Mouse (Mus musculus) layer of hippocampus, adult 9-10 months (tissue): ENCODE measurements at regions not wholly inside any gene's neighbourhood (a gene's known extent, or its start where the extent isn't known, plus 50 kb on each side); places are given as distances from the start of the nearest gene placed in this dataset.
A peak's percentile ranks its signal among the peaks of the same experiment; 100 is the strongest.

Source experiments
- DNase-seq: peaks from one replicate; pipeline ENCODE4 v3.0.0; 2022; ENCODE audit warnings: low spot score

DNA sequence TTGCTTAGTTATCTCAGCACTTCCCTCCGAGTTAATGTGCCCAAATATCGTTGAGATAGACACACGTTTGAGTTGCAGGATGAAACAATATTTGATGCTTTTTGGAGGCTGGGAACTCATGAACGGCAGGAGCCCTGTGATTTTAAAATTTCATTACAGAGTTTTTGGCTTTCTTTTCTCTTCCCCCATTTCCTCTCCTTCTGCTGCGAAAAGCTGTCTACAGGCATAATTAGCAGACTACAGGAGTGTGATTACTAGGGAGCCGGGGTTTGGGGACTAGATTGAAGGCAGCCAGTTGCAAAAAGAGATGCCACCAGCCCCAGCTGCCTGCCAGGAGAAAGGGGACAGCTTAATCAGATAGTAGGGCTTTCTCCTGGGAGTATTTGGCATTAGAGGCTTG lies 274.2 kb upstream of the Mki67 start:
- DNase-seq = no peak

DNA sequence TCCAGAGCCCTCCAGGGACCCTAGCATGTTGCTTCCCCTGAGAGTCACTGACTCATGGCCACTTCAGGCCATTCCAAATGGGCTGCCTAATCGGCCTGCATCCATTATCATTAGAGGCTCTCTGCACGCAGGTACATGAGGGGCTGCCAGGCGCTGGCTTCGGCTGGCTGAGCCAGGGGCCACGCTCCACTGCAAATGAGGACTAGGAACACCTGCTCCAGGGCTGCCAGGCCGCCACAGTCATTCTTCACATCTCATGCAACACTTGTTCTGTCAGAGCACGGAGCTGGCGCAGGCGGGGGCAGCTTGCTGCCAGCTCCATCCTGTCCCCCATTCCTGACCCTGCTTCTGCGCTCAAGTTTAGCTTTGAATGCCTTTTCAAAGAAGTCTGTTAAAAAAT lies 280.7 kb upstream of the Mki67 start:
- DNase-seq = no peak

DNA sequence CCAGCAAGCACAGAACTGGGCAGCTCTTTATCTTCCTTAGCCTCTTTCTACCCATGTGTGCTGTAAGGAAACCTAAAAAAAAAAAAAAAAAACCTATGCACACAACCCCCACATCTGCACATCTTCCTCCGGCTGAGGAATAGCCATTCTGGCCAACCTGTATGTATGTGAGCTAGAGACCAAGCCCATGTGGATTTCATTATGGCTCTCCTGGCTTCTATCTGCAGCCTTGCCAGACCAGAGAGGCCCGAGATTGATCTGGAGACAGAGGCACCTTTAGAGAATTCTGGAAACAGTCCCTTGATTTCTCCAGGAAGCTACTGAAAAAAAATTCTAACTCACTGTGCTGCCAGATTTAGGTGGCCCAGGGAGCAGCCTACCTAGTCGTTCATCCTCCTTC lies 281.5 kb upstream of the Mki67 start:
- DNase-seq = no peak

DNA sequence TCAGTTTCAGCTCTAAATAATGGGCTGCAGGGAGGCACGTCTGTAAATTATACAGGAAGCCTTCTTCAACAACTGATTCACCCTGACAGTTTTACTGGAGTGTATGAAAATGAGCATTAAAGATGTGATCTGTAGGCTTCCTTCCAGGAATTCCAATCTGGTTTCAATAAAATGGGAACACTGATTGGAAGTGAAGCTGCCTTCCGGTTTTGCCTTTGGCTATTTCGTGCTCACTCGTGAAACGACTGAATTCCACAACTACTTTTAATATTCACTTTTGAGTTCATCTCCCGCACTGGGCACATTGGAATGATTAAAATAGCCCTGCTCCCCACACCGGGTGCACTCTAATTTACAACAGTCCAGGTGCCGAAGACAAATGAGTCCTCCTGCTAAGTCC lies 286.2 kb upstream of the Mki67 start:
- DNase-seq = no peak

DNA sequence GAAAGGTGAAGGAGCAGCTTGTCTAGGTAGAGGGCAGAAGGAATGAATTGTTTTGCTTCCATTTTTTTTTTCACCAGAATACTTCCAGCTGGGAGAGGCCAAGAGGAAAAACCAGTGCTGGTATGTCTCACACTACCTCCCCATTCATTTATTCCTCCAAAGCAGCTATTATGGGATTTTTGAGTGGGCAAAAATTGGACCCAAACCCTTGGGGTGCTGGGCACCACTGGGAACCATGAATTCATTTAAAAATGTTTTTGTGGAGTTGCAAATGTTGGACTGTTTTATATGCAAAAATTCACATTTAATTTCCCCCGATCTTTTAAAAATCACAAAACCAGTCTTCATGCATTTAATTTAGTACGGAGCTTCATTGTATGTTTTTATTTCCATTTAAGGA lies 287.1 kb upstream of the Mki67 start:
- no peak for DNase-seq

DNA sequence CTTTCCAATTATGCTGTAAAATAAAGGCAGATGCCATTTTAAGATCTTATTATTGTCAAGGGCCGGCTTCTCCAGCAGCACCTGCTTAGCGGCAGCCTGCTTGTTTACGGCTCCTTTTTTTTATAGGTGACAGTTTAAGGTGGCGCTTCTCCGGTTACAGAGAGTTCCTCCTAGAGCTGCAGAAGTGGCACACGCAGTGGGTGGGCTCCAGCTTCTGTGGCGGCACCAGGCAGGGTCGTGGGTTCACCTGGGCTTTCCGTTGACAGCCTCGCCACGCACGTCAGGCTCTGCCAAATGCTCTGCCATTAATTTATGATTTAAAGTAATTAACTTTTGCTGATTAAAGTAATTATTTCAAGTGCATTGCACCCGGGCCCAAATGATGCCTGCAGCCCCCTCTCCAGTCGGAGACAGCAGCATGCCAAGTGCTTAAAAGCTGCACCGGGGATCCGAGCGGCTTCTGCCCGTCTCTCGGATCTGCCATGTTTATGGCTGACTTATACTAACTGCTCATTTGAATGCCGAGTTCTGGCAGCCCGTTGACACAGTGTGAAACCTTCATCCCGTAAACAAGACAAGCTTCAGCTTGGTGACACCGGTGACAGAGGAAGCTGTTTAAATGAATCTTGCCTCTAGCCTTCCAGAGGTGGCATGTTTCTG lies 291.8 kb upstream of the Mki67 start:
- DNase-seq = no peak

DNA sequence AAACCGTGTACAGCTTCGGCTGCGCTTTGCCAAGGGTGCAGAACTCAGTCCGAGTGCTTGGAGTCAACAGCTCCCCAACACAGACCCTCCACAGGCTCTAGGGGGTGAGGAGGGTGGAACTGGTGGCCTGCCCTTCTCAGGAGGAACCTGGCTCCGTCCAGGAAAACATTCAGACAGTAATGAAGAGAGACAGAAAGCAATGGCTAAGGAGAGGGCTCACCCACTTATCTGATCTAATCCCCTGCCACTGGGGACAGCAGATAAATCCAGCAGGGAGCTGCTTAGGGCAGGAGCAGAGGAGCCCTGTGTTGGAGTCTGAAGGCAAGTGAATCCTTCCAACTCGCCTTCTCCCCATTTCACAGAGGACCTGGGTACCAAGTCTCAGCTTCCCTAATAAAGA lies 292.3 kb upstream of the Mki67 start:
- DNase-seq = no peak

DNA sequence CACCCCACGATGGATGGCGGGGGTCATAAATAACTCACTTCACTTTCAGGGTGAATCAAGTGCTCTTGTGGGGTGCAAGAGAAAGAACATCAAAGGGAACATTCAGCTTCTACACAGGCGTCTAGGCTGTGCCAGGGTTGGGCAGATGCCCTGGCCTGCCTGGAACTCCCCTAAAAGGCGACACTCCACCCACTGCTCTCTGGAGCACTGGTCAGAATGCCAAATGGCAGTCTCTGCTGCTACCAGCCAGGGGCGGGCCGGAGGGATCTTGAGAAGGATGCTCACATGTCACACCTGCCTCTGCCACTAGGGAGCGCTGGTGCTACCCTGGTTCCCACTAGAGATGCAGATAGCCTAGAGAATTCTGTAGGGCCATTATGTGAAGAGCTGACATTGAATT lies 293.9 kb upstream of the Mki67 start:
- DNase-seq = peak; percentile 65

DNA sequence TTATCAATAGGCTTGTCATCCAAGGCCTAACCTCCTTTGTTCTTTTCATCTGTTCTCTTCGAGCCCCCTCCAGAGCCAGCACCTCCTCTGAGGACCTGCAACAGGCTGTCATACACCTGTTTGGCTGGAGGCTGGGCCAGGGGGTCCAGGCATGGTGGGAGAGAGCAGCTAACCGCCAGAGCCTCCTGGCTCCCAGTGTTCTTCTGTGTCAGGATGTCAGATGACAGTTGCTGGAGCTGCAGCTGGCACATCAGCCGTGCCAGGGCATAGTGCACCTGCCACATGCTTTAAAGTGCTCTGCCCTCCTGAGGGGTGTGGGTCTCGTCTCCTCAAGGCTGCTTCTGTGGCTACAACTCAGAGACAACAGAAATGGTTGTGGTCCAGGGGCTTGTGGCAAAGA lies 298.5 kb upstream of the Mki67 start:
- DNase-seq = no peak

DNA sequence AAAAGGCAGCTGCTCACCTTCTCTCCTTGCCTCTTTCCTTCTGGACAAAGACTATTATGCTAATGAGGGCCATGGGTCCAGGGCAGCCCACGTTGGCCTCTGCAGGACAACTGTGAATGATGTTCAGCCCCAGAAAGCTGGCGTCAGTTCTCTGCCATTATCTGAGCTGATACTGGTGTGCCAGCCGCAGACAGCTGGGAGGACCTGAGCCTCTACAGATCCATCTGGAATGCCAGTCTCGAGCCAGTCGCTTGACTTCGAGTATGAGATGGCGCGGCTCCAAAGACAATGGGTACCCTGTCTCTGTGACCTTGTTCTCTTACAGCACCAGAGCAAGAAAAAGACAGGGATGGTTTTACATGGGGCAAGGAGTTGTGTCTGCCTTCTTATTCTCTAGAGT lies 300.8 kb upstream of the Mki67 start:
- DNase-seq = no peak

DNA sequence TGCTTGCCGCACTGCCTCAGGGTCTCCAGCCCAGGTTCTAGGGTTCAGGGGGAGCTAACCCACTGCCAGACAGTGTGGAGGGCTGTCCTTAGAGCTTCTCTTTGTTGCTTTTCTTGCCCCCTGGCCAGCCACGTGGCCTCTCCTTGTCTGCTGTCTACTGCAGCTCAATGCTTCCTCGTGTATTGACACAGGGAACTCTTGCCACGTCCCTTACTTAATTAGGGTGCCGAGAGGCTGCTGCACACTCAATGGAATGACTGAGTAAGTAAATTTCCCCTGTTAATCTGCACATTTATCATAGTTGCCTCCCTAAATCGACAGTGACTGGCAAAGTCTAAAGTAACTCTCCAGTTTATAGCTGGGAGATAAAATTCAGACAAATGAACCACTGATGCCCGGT lies 304.4 kb upstream of the Mki67 start:
- no peak for DNase-seq

DNA sequence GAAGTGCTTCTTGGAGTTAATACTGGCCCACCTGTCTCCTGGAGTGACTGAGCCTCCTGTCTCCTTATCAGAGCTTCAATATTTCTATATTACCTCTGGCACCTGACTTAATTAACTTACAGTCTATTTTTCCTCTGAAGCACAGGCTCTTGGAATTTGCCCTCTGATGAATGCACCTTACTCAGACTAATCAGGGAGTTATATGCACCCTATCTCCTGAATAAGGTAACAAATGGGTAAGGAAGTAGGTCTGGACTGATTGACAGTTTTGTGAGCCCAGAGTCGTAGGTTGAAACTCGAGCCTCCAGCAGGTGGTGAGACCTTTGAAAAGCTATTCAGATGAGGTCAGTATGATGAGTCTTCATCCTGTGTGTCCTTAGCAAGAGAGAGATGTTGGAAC lies 304.9 kb upstream of the Mki67 start:
- no peak for DNase-seq

DNA sequence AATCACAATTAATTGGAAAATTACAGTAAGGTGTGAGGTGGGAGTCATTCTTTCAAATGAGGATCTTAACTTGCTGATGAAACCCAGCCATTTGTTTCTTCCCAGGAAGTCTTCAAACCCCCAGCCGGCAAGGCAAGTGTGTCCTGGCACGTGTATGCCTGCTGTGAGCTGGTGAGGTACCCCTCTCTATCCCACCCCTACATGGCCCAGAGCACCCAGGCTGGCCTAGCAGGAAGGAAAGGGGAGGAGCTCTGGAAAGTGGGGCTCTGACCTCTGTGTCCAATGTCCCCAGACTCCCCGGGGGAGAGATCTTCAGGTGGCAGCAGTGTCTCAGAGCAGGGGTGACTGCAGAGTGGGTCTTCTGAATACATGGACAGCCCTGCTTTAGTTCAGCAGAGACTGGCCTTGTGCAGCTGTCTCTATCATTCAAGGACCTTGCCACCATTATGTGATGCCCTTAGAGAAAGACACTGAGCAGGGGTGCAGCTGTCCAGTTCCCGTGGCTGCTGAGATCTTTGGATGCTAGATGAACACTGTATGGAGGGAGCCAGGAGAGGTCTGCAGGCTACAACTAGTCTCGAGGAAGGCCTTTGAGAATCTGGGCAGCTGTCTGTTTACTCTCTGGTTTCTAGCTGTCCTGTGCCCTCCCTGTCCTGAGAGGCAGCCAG lies 306.8 kb upstream of the Mki67 start:
- DNase-seq = no peak

DNA sequence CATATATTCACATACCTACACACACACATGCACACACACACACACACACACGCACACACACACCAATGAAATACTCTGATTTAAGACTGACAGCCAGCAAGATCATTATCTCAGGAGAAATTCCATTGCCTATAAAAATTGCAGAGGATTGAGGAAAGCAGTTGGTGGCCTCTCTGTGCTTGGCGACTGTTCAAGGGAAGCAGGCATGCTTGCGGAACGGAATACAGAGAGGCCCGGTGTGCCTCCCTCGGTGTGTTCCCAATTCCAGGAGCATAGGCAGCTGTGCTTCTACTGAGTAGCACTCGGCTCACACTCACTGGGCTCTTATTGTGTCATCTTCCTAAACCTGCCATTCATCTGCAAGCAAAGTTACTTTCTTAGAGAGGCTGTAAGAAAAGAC lies 310.3 kb upstream of the Mki67 start:
- no peak for DNase-seq

DNA sequence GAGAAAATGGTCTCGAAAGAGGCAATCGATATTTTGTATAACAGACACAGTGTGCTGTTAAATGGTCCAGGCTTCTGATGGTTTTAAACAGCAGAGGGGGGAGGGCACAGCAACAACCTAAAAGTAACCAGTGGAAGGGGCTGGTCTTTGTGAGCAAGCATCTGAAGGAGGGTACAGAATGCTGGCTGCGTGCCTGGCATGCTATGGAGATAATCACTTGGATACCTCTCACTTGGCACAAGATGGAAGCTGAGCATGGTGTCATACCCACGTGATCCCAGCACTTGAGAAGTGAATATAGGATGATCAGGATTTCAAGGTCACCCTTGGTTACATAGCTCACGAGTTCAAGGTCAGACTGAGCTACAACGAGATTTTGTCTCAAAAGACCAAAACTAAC lies 315.9 kb upstream of the Mki67 start:
- DNase-seq = no peak

DNA sequence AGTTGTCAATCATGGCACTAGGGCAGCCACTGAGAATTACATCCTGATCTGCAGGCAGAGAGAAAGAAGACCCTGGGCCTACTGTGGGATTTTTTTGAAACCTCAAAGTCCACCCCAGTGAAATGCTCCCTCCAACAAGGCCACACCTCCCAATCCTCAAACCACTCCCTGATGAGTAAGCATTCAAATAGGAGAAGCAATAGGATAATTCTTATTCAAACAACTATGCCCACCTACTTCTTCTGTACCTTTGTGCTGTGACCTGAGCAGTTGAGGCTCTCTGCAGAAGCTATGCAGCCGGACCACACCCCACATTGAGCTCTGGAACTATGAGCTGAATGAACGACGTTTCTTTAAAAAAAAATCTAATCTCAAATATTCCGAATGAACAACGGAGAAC lies 317.4 kb upstream of the Mki67 start:
- no peak for DNase-seq

DNA sequence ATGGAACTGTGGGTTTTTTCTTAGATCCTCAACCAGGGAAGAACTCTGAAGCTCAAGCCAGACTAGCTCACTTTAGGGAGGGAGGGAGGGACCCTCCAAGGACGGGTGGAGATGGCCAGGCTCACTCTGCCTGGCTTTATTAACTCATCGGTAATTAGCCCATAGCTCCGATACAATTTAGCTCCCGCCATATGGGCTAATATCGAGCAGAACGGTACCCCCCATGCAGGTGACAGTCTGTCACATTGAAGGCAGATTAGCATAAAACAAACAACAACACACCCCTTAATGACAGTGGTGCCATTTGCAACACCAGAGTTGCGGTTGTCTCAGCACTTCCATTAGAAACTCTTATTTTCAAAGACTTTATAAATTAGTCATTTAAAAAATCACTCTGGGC lies 319.6 kb upstream of the Mki67 start:
- no peak for DNase-seq

DNA sequence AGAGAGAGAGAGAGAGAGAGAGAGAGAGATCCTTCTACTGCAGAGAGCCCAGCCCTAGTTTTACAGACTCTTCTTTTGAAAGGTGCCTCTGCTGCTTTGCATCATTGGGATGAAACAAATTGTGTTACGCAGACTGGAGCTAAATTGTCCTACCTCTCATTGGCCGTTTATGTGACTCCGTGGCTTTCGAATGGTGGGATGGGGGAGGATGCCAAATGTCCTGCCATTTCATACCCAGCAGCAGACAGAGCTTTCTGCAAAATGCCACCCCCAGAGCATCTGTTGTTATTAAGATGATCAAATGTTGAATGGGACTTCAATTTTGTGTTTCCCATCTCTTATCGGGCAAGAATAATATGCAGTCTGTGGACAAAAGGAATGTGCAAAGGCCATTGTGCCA lies 321.9 kb upstream of the Mki67 start:
- peak; percentile 60 for DNase-seq

DNA sequence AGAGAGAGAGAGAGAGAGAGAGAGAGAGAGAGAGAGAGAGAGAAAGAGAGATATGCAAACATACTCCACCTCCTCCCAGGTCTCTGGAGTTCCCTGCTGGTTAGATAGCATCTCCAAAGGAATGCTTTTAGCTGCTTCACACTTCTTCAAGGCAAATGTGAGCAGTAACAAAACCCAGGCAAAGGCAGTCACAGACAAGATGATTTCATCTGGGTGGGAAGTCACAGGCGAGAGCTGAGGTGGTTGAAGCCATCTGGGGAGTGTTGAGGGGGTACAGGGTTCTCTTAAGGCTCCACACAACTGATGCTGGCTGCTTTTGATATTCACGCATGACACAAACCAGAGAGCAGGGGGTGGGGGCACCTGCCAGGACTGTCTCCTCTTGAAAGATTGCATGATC lies 322.7 kb upstream of the Mki67 start:
- DNase-seq = no peak

DNA sequence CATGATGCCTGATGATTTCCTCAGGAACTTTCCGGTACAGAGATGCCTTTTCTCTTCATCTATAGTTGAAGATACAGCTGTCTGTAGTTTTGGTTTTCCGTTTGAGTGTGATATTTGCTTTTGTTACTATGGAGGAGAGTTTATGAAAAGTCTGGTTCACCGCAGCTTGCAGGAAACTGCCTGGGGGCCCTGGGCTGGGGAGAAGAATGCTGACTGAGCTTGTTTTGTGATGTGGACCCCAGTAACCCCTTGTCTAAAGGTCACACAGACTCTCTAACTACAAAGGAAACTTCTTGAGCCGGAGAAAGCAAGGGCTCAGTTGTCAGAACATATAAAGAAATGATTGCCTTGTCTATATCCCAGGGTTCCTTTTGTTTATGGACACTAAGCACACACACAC lies 325.8 kb upstream of the Mki67 start:
- no peak for DNase-seq

DNA sequence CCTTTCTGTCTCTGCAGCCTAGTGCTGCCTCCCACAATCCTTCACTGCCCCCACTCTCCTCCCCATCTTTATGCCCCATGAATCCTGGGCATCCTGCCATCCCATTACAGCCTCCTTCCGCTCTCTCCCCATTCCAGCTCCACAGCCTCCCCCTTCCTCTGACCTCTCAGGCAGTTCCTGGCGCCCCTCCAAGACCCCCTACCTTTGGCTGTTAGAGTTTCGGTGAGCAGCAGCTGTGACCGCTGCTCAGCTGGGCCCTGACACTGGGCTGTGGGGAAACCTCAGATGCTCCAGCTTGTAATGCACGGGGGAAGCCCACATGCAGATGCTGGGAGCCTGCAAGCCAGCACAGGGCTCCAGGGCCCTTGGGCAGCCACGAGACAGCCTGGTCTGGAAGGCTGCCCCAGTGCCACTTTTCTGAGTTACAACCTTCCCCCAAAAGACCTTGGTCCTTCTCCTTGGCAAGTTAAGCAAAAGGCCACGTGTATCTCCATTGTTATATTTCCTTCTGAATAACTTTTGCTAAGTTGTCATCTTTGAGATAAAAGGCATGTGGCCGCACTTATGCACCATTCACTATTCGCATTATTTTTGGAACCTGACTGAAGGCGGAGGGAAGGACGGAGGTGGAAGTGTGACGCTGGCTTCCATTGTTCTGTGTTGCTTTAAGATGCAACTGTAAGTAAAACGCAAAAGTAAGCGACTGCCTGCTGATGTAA lies 330.6 kb upstream of the Mki67 start:
- no peak for DNase-seq

DNA sequence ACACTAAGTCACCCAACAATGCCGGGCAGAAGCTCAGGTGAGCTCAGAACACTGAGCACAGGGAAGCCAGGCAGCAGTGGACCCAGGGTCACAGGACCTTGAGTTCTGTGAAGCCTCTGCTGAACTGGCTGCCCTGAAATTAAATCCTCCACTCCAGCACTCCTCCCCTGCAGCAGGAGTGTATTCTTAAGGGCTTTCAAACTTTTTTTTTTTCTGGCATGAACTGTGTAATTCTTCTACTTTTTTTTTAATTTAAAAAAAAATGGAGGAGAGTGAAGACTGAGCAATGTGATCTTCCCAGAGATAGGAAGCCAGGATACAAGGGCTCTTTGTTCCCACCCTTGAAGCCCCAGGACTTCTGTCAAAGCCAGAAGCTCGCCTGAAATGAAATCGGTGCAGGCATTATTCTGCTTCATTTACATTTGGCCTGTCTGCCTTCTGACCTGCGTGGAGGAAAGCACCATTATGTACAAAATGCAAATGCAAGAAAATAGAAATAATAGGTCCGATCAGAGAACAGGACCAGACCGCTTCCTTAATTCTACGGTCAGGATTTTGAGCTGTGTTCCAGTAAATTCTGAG lies 331.3 kb upstream of the Mki67 start:
- DNase-seq = no peak

DNA sequence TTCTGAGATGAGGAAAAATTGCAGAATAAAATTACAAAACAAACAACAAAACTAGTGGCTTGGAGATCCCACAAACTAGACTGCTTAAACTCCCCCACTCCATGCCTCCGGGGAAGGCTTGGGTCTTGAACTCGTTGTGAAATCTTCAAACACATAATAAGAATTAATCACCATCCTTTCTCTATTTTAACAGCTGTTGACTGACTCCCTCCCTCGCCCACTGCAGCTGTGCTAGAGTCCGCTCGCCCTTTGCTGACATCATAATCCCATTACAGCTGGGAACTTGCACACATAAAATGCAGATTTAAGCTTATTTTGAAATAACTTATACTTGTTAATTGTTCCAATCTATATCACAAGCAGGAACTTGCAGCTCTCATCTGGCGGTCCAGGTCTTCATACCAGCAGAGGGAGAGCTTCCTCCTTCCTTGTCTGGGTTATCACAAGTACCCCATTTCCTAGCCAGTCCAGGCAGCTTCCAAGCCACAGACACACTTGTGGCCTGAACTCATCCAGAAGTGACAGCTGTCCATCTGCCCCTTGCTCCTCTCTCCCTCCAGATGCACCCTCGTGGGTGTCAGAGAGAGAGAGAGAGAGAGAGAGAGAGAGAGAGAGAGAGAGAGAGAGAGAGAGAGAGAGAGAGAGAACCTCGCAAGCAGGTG lies 332.9 kb upstream of the Mki67 start:
- no peak for DNase-seq
